Mouse (Mus musculus) CH12.LX (cell line): ENCODE results near the gene Hexim2. TPM values are rescaled to one million over a fixed set of nuclear protein-coding genes. Genes with fewer than 3 reads are reported as not detected.

Experiments
- DNase-seq: peaks from one replicate; pipeline ENCODE4 v3.0.0-alpha.2; 2013; ENCODE audit errors: extremely low read depth
- H3K27ac ChIP-seq: 2 replicates; pipeline ENCODE4 v1.5.1; 2012; ENCODE audit warnings: low read depth, mild to moderate bottlenecking, control low read depth, moderate library complexity; ENCODE audit not compliant: insufficient read depth
- H3K27me3 ChIP-seq: replicated peaks from 2 replicates; pipeline ENCODE3; 2012; ENCODE audit warnings: inconsistent platforms
- H3K36me3 ChIP-seq, 2 experiments: replicated peaks in 1 of 2; 2 replicates each; pipeline versions ENCODE3 to v1.6.1; 2012; ENCODE audit warnings: inconsistent platforms in 1 of 2, low read length in 1 of 2, mild to moderate bottlenecking in 1 of 2, mixed read lengths in 1 of 2, moderate library complexity in 1 of 2; ENCODE audit not compliant: control insufficient read depth in 1 of 2, insufficient read depth in 1 of 2
- H3K4me1 ChIP-seq, 2 experiments: 2 replicates each; pipeline ENCODE4 v1.6.1; 2012; ENCODE audit warnings: inconsistent platforms in 1 of 2, moderate library complexity in 1 of 2; ENCODE audit not compliant: insufficient read depth in 2 of 2, control insufficient read depth in 1 of 2
- H3K4me2 ChIP-seq: 2 replicates; pipeline ENCODE4 v1.6.1; 2012; ENCODE audit warnings: low read depth, mild to moderate bottlenecking, control low read depth; ENCODE audit not compliant: poor library complexity, insufficient read depth, severe bottlenecking
- H3K4me3 ChIP-seq, 3 experiments: fragments of 150-350 bp in 1 of 3; sonication (generic) in 1 of 3; replicated peaks in 1 of 3; 2 replicates each; pipeline versions ENCODE3 to v1.5.1; 2011 to 2012; ENCODE audit warnings: low read depth in 2 of 3, low read length in 2 of 3, mild to moderate bottlenecking in 2 of 3, moderate library complexity in 2 of 3, control low read depth in 1 of 3, improper control_type of control experiment in 1 of 3, inconsistent platforms in 1 of 3, mixed read lengths in 1 of 3; ENCODE audit not compliant: poor library complexity in 1 of 3
- H3K79me2 ChIP-seq: replicated peaks from 2 replicates; pipeline ENCODE4 v1.6.1; 2012; ENCODE audit warnings: mild to moderate bottlenecking, moderate library complexity; ENCODE audit not compliant: control insufficient read depth, poor library complexity, insufficient read depth, severe bottlenecking; ENCODE audit errors: extremely low read depth
- H3K9ac ChIP-seq: 2 replicates; pipeline ENCODE4 v1.6.1; 2012; ENCODE audit warnings: low read depth, mild to moderate bottlenecking, control low read depth, moderate library complexity; ENCODE audit not compliant: insufficient read depth
- H3K9me3 ChIP-seq: replicated peaks from 2 replicates; pipeline ENCODE3; 2012; ENCODE audit warnings: low read length, inconsistent platforms, mixed read lengths
- BHLHE40 ChIP-seq: IDR thresholded peaks from 2 replicates; pipeline ENCODE4 v1.6.1; 2011; ENCODE audit warnings: mild to moderate bottlenecking, low read depth, low read length, improper control_type of control experiment
- CHD1 ChIP-seq: IDR thresholded peaks from 2 replicates; pipeline ENCODE4 v1.6.1; 2012; ENCODE audit warnings: low read depth, low read length, improper control_type of control experiment, inconsistent platforms
- CHD2 ChIP-seq: IDR thresholded peaks from 2 replicates; pipeline ENCODE4 v1.6.1; 2011; ENCODE audit warnings: low read length, improper control_type of control experiment
- E2F4 ChIP-seq: IDR thresholded peaks from 2 replicates; pipeline ENCODE4 v1.6.1; 2011; ENCODE audit warnings: low read depth, low read length, improper control_type of control experiment; ENCODE audit not compliant: insufficient replicate concordance
- ELF1 ChIP-seq: IDR thresholded peaks from 2 replicates; pipeline ENCODE4 v1.6.1; 2014; ENCODE audit warnings: low read depth, mild to moderate bottlenecking, inconsistent platforms, low read length, improper control_type of control experiment
- ETS1 ChIP-seq: conservative IDR thresholded peaks from 2 replicates; pipeline ENCODE4 v1.6.1; 2012; ENCODE audit warnings: low read depth, mild to moderate bottlenecking, inconsistent platforms, low read length, improper control_type of control experiment, moderate library complexity
- GABPA ChIP-seq: IDR thresholded peaks from 2 replicates; pipeline ENCODE4 v1.6.1; 2012; ENCODE audit warnings: low read depth, low read length, improper control_type of control experiment, inconsistent platforms; ENCODE audit not compliant: insufficient replicate concordance
- HCFC1 ChIP-seq: IDR thresholded peaks from 2 replicates; pipeline ENCODE4 v1.6.1; 2012; ENCODE audit warnings: low read depth, mild to moderate bottlenecking, inconsistent platforms, low read length, improper control_type of control experiment
- IRF4 ChIP-seq: IDR thresholded peaks from 2 replicates; pipeline ENCODE4 v1.6.1; 2014; ENCODE audit warnings: low read depth, mild to moderate bottlenecking, inconsistent platforms, low read length, improper control_type of control experiment
- JUN ChIP-seq: IDR thresholded peaks from 2 replicates; pipeline ENCODE4 v1.6.1; 2011; ENCODE audit warnings: low read depth, mild to moderate bottlenecking, low read length, improper control_type of control experiment, moderate library complexity; ENCODE audit not compliant: insufficient read depth
- KAT2A ChIP-seq: IDR thresholded peaks from 2 replicates; pipeline ENCODE4 v1.6.1; 2012; ENCODE audit warnings: low read length, improper control_type of control experiment, inconsistent platforms; ENCODE audit not compliant: insufficient replicate concordance
- MAFK ChIP-seq: IDR thresholded peaks from 2 replicates; pipeline ENCODE4 v1.6.1; 2011; ENCODE audit warnings: low read length, improper control_type of control experiment; ENCODE audit not compliant: insufficient replicate concordance
- MAX ChIP-seq: IDR thresholded peaks from 2 replicates; pipeline ENCODE4 v1.6.1; 2011; ENCODE audit warnings: low read length, improper control_type of control experiment
- MAZ ChIP-seq: IDR thresholded peaks from 2 replicates; pipeline ENCODE4 v1.6.1; 2012; ENCODE audit warnings: low read depth, mild to moderate bottlenecking, inconsistent platforms, low read length, improper control_type of control experiment, moderate library complexity
- MEF2A ChIP-seq: IDR thresholded peaks from 2 replicates; pipeline ENCODE4 v1.6.1; 2014; ENCODE audit warnings: low read depth, mild to moderate bottlenecking, inconsistent platforms, low read length, improper control_type of control experiment, borderline replicate concordance
- MXI1 ChIP-seq: IDR thresholded peaks from 2 replicates; pipeline ENCODE4 v1.6.1; 2011; ENCODE audit warnings: mild to moderate bottlenecking, low read depth, low read length, improper control_type of control experiment
- NELFE ChIP-seq: IDR thresholded peaks from 2 replicates; pipeline ENCODE4 v1.6.1; 2011; ENCODE audit warnings: low read depth, low read length, improper control_type of control experiment
- PAX5 ChIP-seq: IDR thresholded peaks from 2 replicates; pipeline ENCODE4 v1.6.1; 2012; ENCODE audit warnings: low read length, inconsistent platforms, mixed read lengths
- RAD21 ChIP-seq: IDR thresholded peaks from 2 replicates; pipeline ENCODE4 v1.6.1; 2011; ENCODE audit warnings: low read depth, mild to moderate bottlenecking, low read length, improper control_type of control experiment, moderate library complexity
- RCOR1 ChIP-seq: conservative IDR thresholded peaks from 2 replicates; pipeline ENCODE4 v1.6.1; 2012; ENCODE audit warnings: low read depth, mild to moderate bottlenecking, inconsistent platforms, low read length, improper control_type of control experiment
- SMC3 ChIP-seq: IDR thresholded peaks from 2 replicates; pipeline ENCODE4 v1.6.1; 2011; ENCODE audit warnings: low read depth, low read length, improper control_type of control experiment
- TBP ChIP-seq: conservative IDR thresholded peaks from 2 replicates; pipeline ENCODE4 v1.6.1; 2011; ENCODE audit warnings: low read depth, low read length, improper control_type of control experiment
- TCF12 ChIP-seq: IDR thresholded peaks from 2 replicates; pipeline ENCODE4 v1.6.1; 2014; ENCODE audit warnings: low read depth, mild to moderate bottlenecking, inconsistent platforms, low read length, improper control_type of control experiment
- UBTF ChIP-seq: IDR thresholded peaks from 2 replicates; pipeline ENCODE4 v1.6.1; 2012; ENCODE audit warnings: low read depth, mild to moderate bottlenecking, inconsistent platforms, low read length, improper control_type of control experiment, moderate library complexity
- USF2 ChIP-seq: conservative IDR thresholded peaks from 2 replicates; pipeline ENCODE4 v1.6.1; 2011; ENCODE audit warnings: low read depth, low read length, improper control_type of control experiment
- ZKSCAN1 ChIP-seq: IDR thresholded peaks from 2 replicates; pipeline ENCODE4 v1.6.1; 2012; ENCODE audit warnings: low read depth, inconsistent platforms, low read length, improper control_type of control experiment, borderline replicate concordance
- ZMIZ1 ChIP-seq: IDR thresholded peaks from 2 replicates; pipeline ENCODE4 v1.6.1; 2012; ENCODE audit warnings: low read depth, mild to moderate bottlenecking, inconsistent platforms, low read length, improper control_type of control experiment
- ZNF384 ChIP-seq: IDR thresholded peaks from 2 replicates; pipeline ENCODE4 v1.6.1; 2012; ENCODE audit warnings: low read depth, low read length, improper control_type of control experiment, inconsistent platforms
- dilution Hi-C: fragments of 300-500 bp; cut with MboI; formaldehyde crosslinking; loops from 2 replicates; pipeline ENCODE4 v1.14.3; 2020; ENCODE audit warnings: low sequenced_read_pairs; ENCODE audit not compliant: extremely low pct_unique_long_range_greater_than_20kb, extremely low pct_ligation_motif_present
- in situ Hi-C: fragments of 300-500 bp; cut with MboI; formaldehyde crosslinking; loops from 3 replicates; pipeline ENCODE4 v1.14.3; 2019; ENCODE audit warnings: low sequenced_read_pairs, low pct_ligation_motif_present, low pct_unique_long_range_greater_than_20kb, mixed read lengths
- polyA plus RNA-seq: library from polyadenylated mRNA; unstranded; fragments of >175 nt; gene quantifications from 2 replicates; pipeline ENCODE4 v1.2.1, GENCODE M21; 2012; ENCODE audit warnings: low read depth; ENCODE audit not compliant: insufficient read length
- total RNA-seq, 2 experiments: library from RNA; depleted of rRNA; stranded (reverse); fragments of 300-350 nt in 1 of 2; fragments of >200 nt in 1 of 2; gene quantifications; 2 replicates each; pipeline ENCODE4 v1.2.3; 2012 to 2014

Gene Hexim2
- total and polyA plus RNA-seq, 3 experiments, result 27.0 to 33.3 (median 28.8) TPM

DNA sequence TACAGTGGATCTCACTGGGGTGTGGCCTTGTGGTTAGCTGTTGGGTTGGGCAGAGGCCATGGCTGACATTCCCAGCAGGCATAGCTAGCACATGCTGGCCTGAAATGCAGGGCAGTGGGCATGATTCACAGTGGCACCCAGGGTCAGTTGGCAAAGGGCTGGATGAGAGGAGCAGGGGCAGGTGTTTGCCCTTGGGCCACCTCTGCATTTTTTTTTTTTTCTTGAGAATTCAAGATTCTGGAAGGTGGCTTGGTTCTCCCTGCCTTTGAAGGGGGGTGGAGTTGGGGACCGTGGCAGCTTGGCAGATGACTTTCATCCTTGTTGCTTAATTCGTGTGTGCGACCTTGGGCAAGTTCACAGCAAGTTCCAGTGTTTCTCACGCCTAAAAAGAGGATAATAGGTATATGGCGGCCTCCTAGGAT lies 42.2 kb downstream of the Hexim2 start:
- peak overlapping the region; percentile 99 for H3K27ac ChIP-seq
- peak overlapping the region; percentile 58 for H3K9ac ChIP-seq
- no peaks in the 10 kb centered on the region for H3K9me3 ChIP-seq
- peak overlapping the region; percentile 93 for H3K4me2 ChIP-seq
- peaks cover 3 to 9% of the 10 kb centered on the region in 2 experiments for H3K36me3 ChIP-seq
- peaks cover 64% of the 10 kb centered on the region for H3K79me2 ChIP-seq
- in situ Hi-C loops (loop anchor here (5.0 to 25.0 kb wide), 3 partner anchors 98 to 388 kb away; no protein-coding TSS in a partner anchor), dilution Hi-C loops (no loop called here)
- peak; percentile 55 for TF ChIP-seq MAX
- TF ChIP-seq MAFK, result no peak
- TF ChIP-seq CHD2, result no peak
- peak; percentile 43 for TF ChIP-seq IRF4
- no peak for TF ChIP-seq ZMIZ1
- TF ChIP-seq JUN, result no peak
- peak; percentile 16; the same call in 1 of the 2 replicates for TF ChIP-seq SMC3
- TF ChIP-seq HCFC1, result no peak
- TF ChIP-seq USF2, result no peak
- no peak for TF ChIP-seq PAX5
- TF ChIP-seq CHD1, result no peak; the same call in 1 of the 2 replicates
- no peak for TF ChIP-seq NELFE
- TF ChIP-seq KAT2A, result no peak
- TF ChIP-seq ZKSCAN1, result no peak
- no peak for TF ChIP-seq RCOR1
- 0 out of 2 replicates have a peak, but pooled peaks have one; percentile 7 for TF ChIP-seq ELF1
- peak; percentile 76 for TF ChIP-seq ZNF384
- peak; percentile 17; the same call in 1 of the 2 replicates for TF ChIP-seq TCF12
- no peak for TF ChIP-seq UBTF
- TF ChIP-seq BHLHE40, result no peak
- TF ChIP-seq E2F4, result no peak
- no peak for TF ChIP-seq MAZ
- no peak for TF ChIP-seq ETS1
- TF ChIP-seq MXI1, result no peak
- TF ChIP-seq GABPA, result no peak
- no peak for TF ChIP-seq RAD21
- 0 out of 2 replicates have a peak, but pooled peaks have one; percentile 17 for TF ChIP-seq TBP
- no peak for TF ChIP-seq MEF2A
- TF ChIP-seq, all 38 proteins: peak for 7
- Histone ChIP-seq H3K4me1 (peaks cover 38 to 89% of the 10 kb centered on the region in 2 experiments), H3K4me3 (peak overlapping the region; percentile 21 to 69 (median 23)), H3K27me3 (no peaks in the 10 kb centered on the region)
- DNase-seq, result peak; percentile 33
